Mouse (Mus musculus): ENCODE results near the gene Kbtbd13. TPM values are rescaled to one million over a fixed set of nuclear protein-coding genes. Genes with fewer than 3 reads are reported as not detected.

Kbtbd13 gene
- total and polyA plus RNA-seq, 3 experiments = not detected

- no peak for TF ChIP-seq MXI1 (IDR thresholded peaks at IDR 0.05; ENCODE audit: low read depth, low read length)
- TF ChIP-seq POLR2A (IDR thresholded peaks at IDR 0.05; ENCODE audit: control insufficient read depth in 1 of 2, insufficient read depth in 1 of 2, low read depth in 1 of 2, low read length in 2 of 2, poor library complexity in 1 of 2) = no peak
- TF ChIP-seq ZC3H11A (IDR thresholded peaks at IDR 0.05; ENCODE audit: low read depth, low read length) = no peak
- TF ChIP-seq NELFE (IDR thresholded peaks at IDR 0.05; ENCODE audit: low read depth, low read length) = no peak
- TF ChIP-seq MEF2A (IDR thresholded peaks at IDR 0.05; ENCODE audit: extremely low read depth, insufficient replicate concordance, low read depth, low read length, poor library complexity, severe bottlenecking) = no peak
- TF ChIP-seq ZMIZ1 (IDR thresholded peaks at IDR 0.05; ENCODE audit: low read depth, low read length) = no peak
- no peak for TF ChIP-seq KAT2A (conservative IDR thresholded peaks at IDR 0.05; ENCODE audit: low read depth, low read length)
- no peak for TF ChIP-seq SIN3A (IDR thresholded peaks at IDR 0.05; ENCODE audit: low read length)
- TF ChIP-seq MYB (IDR thresholded peaks at IDR 0.05; ENCODE audit: low read depth, low read length) = no peak
- TF ChIP-seq USF1 (IDR thresholded peaks at IDR 0.05; ENCODE audit: low read depth, low read length) = no peak
- Histone ChIP-seq H3K27me3 (ENCODE audit: control insufficient read depth in 1 of 2, insufficient read depth in 2 of 2, low read length in 2 of 2) (no peaks in the 10 kb centered on the region; a peak in 2 of 4 replicates), H3K4me1 (ENCODE audit: control insufficient read depth in 1 of 2, insufficient read depth in 2 of 2, low read length in 2 of 2) (peaks cover 0 to 2% of the 10 kb centered on the region in 2 experiments; a peak in 1 of 4 replicates), H3K79me2 (ENCODE audit: control insufficient read depth, insufficient read depth, low read length, poor library complexity) (no peaks in the 10 kb centered on the region), H3K36me3 (ENCODE audit: control insufficient read depth in 1 of 2, insufficient read depth in 2 of 2, low read length in 2 of 2) (no peaks in the 10 kb centered on the region; a peak in 1 of 4 replicates), H3K9me3 (replicated peaks; ENCODE audit: insufficient read depth, low read length) (no peaks in the 10 kb centered on the region), H3K27ac (ENCODE audit: control insufficient read depth, low read depth, low read length) (no peak overlapping the region), H3K4me3 (ENCODE audit: control insufficient read depth in 1 of 2, insufficient read depth in 1 of 2, low read depth in 2 of 2, low read length in 2 of 2) (no peak overlapping the region), H3K9ac (ENCODE audit: control insufficient read depth, low read depth, low read length, poor library complexity, severe bottlenecking) (no peak overlapping the region)
- DNase-seq (ENCODE audit: low read depth, low spot score) = no peak
Measured at GRCm38 (mm10) chr9:65428003-65428402, 36.6 kb upstream of the Kbtbd13 start.

- peaks cover 0 to 2% of the 10 kb centered on the region in 2 experiments; a peak in 1 of 4 replicates for H3K4me1 ChIP-seq (ENCODE audit: control insufficient read depth in 1 of 2, insufficient read depth in 2 of 2, low read length in 2 of 2)
- H3K79me2 ChIP-seq (ENCODE audit: control insufficient read depth, insufficient read depth, low read length, poor library complexity) = no peaks in the 10 kb centered on the region
- no peak overlapping the region for H3K4me3 ChIP-seq (ENCODE audit: control insufficient read depth in 1 of 2, insufficient read depth in 1 of 2, low read depth in 2 of 2, low read length in 2 of 2)
- no peaks in the 10 kb centered on the region; a peak in 1 of 4 replicates for H3K36me3 ChIP-seq (ENCODE audit: control insufficient read depth in 1 of 2, insufficient read depth in 2 of 2, low read length in 2 of 2)
- no peak overlapping the region for H3K9ac ChIP-seq (ENCODE audit: control insufficient read depth, low read depth, low read length, poor library complexity, severe bottlenecking)
- H3K27me3 ChIP-seq (ENCODE audit: control insufficient read depth in 1 of 2, insufficient read depth in 2 of 2, low read length in 2 of 2) = no peaks in the 10 kb centered on the region; a peak in 2 of 4 replicates
- TF ChIP-seq SMC3 (IDR thresholded peaks at IDR 0.05; ENCODE audit: low read depth, low read length) (no peak), MYC (IDR thresholded peaks at IDR 0.05; ENCODE audit: low read depth, low read length) (no peak), MEF2A (IDR thresholded peaks at IDR 0.05; ENCODE audit: extremely low read depth, insufficient replicate concordance, low read depth, low read length, poor library complexity, severe bottlenecking) (no peak), RCOR1 (IDR thresholded peaks at IDR 0.05; ENCODE audit: low read depth, low read length) (no peak), MAFK (IDR thresholded peaks at IDR 0.05; ENCODE audit: borderline replicate concordance, low read depth, low read length) (no peak), CTCF (IDR thresholded peaks at IDR 0.05 in 2 of 3, conservative IDR thresholded peaks at IDR 0.05 in 1 of 3; ENCODE audit: control insufficient read depth in 1 of 3, insufficient read depth in 1 of 3, low read depth in 2 of 3, low read length in 3 of 3, poor library complexity in 1 of 3, severe bottlenecking in 1 of 3) (no peak), USF1 (IDR thresholded peaks at IDR 0.05; ENCODE audit: low read depth, low read length) (no peak), BHLHE40 (IDR thresholded peaks at IDR 0.05; ENCODE audit: borderline replicate concordance, low read depth, low read length) (no peak), HCFC1 (IDR thresholded peaks at IDR 0.05; ENCODE audit: low read depth, low read length) (no peak), KAT2A (conservative IDR thresholded peaks at IDR 0.05; ENCODE audit: low read depth, low read length) (no peak), TCF12 (IDR thresholded peaks at IDR 0.05; ENCODE audit: low read depth, low read length) (no peak), GABPA (IDR thresholded peaks at IDR 0.05; ENCODE audit: low read depth, low read length) (no peak), UBTF (IDR thresholded peaks at IDR 0.05; ENCODE audit: borderline replicate concordance, insufficient read depth, low read depth, low read length) (no peak), NELFE (IDR thresholded peaks at IDR 0.05; ENCODE audit: low read depth, low read length) (no peak), MXI1 (IDR thresholded peaks at IDR 0.05; ENCODE audit: low read depth, low read length) (no peak), CHD2 (IDR thresholded peaks at IDR 0.05; ENCODE audit: low read length) (no peak), USF2 (IDR thresholded peaks at IDR 0.05; ENCODE audit: borderline replicate concordance in 1 of 2, insufficient read depth in 1 of 2, low read depth in 1 of 2, low read length in 2 of 2) (no peak), RAD21 (IDR thresholded peaks at IDR 0.05; ENCODE audit: low read depth, low read length) (no peak)
- no peak overlapping the region for H3K27ac ChIP-seq (ENCODE audit: control insufficient read depth, low read depth, low read length)
- no peaks in the 10 kb centered on the region for H3K9me3 ChIP-seq (replicated peaks; ENCODE audit: insufficient read depth, low read length)
- no peak for DNase-seq (ENCODE audit: low read depth, low spot score)
Measured at GRCm38 (mm10) chr9:65427511-65427910, 36.1 kb upstream of the Kbtbd13 start.

Measured in MEL (cell line).